Comparison of ENCODE assay signal across 8 mouse cellular contexts in the genomic region with DNA sequence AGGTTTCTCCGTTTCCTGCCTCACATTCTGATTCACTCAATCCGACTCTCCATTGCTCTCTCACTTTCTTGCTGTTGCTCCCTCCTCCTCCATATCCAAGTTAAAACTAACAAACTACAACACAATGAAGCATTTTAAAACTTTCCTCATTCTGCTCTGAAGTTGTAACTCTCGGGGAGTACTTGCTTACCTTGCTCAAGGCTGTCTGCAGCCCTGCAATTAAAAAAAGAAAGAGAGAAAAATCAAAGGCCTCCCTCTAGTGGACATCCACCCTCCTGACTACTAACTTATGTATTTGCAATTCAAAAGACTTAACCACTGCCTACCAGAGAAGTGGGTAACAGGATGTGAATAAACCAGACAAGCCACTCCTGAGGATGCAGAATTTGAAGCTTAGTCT. TPM values are rescaled to one million over a fixed set of nuclear protein-coding genes. Genes with fewer than 3 reads are reported as not detected.
A peak's percentile ranks its signal among the peaks of the same experiment; 100 is the strongest.
DNase-seq lines count a peak whose midpoint lies in the region; ATAC-seq and TF ChIP-seq lines count a peak whose summit lies in the region.

No protein-coding gene starts in this region.

- H3K4me3 ChIP-seq in hindbrain, embryonic 13.5 days = peak overlapping the region; percentile 76
- peak overlapping the region; percentile 76 for H3K4me3 ChIP-seq in limb, embryonic 13.5 days
- peak overlapping the region; percentile 94 for H3K4me3 ChIP-seq in midbrain, embryonic 13.5 days (replicated peaks)
- peak overlapping the region; percentile 84 for H3K4me3 ChIP-seq in stomach, postnatal 0 days (ENCODE audit: low read depth, low read length)

- no peak overlapping the region for H3K9ac ChIP-seq in hindbrain, embryonic 13.5 days
- H3K9ac ChIP-seq in limb, embryonic 13.5 days = peak overlapping the region; percentile 2; the same call in 1 of the 2 replicates
- no peak overlapping the region for H3K9ac ChIP-seq in midbrain, embryonic 13.5 days (replicated peaks)
- H3K9ac ChIP-seq in stomach, postnatal 0 days (ENCODE audit: low read length) = peak overlapping the region; percentile 45

- peak; percentile 81 for TF ChIP-seq CTCF in stomach, postnatal 0 days (IDR thresholded peaks at IDR 0.05; ENCODE audit: low read depth)

- no peaks in the 10 kb centered on the region for H3K27me3 ChIP-seq in hindbrain, embryonic 13.5 days
- no peaks in the 10 kb centered on the region for H3K27me3 ChIP-seq in limb, embryonic 13.5 days
- no peaks in the 10 kb centered on the region for H3K27me3 ChIP-seq in midbrain, embryonic 13.5 days
- no peaks in the 10 kb centered on the region for H3K27me3 ChIP-seq in stomach, postnatal 0 days (ENCODE audit: control insufficient read depth, insufficient read depth, low read length)

- 2% methylated on average over 3 of the region's 3 CpGs for WGBS in hindbrain, embryonic 13.5 days
- WGBS in limb, embryonic 13.5 days = 1% methylated on average over 3 of the region's 3 CpGs
- WGBS in midbrain, embryonic 13.5 days = 0% methylated on average over 3 of the region's 3 CpGs
- 0% methylated on average over 3 of the region's 3 CpGs for WGBS in stomach, postnatal 0 days

- peak overlapping the region; percentile 88; the same call in 1 of the 2 replicates for H3K27ac ChIP-seq in hindbrain, embryonic 13.5 days
- H3K27ac ChIP-seq in limb, embryonic 13.5 days = peak overlapping the region; percentile 87
- peak overlapping the region; percentile 86 for H3K27ac ChIP-seq in midbrain, embryonic 13.5 days
- peak overlapping the region; percentile 83 for H3K27ac ChIP-seq in stomach, postnatal 0 days (replicated peaks)

- ATAC-seq in hindbrain, embryonic 13.5 days (ENCODE audit: low FRiP score) = 0 out of 2 replicates have a peak, but pooled peaks have one; percentile 1
- no peak for ATAC-seq in limb, embryonic 13.5 days (ENCODE audit: low FRiP score, low read depth)
- 0 out of 2 replicates have a peak, but pooled peaks have one; percentile 0 for ATAC-seq in midbrain, embryonic 13.5 days
- no peak for ATAC-seq in stomach, postnatal 0 days (ENCODE audit: low FRiP score, low TSS enrichment)

- H3K4me2 ChIP-seq in hindbrain, embryonic 13.5 days = peak overlapping the region; percentile 76
- peak overlapping the region; percentile 72 for H3K4me2 ChIP-seq in limb, embryonic 13.5 days (replicated peaks)
- peak overlapping the region; percentile 80 for H3K4me2 ChIP-seq in midbrain, embryonic 13.5 days (replicated peaks)
- H3K4me2 ChIP-seq in stomach, postnatal 0 days (replicated peaks; ENCODE audit: low read depth) = peak overlapping the region; percentile 77

- H3K4me1 ChIP-seq in hindbrain, embryonic 13.5 days (replicated peaks) = peaks cover 18% of the 10 kb centered on the region
- H3K4me1 ChIP-seq in limb, embryonic 13.5 days = peaks cover 17% of the 10 kb centered on the region
- H3K4me1 ChIP-seq in midbrain, embryonic 13.5 days (replicated peaks) = peaks cover 25% of the 10 kb centered on the region
- H3K4me1 ChIP-seq in stomach, postnatal 0 days (replicated peaks; ENCODE audit: control insufficient read depth, insufficient read depth) = peaks cover 6% of the 10 kb centered on the region; the same call in 1 of the 2 replicates

- TF ChIP-seq EP300 in stomach, postnatal 0 days (optimal IDR thresholded peaks at IDR 0.05) = no peak

- H3K9me3 ChIP-seq in hindbrain, embryonic 13.5 days = no peaks in the 10 kb centered on the region
- no peaks in the 10 kb centered on the region for H3K9me3 ChIP-seq in limb, embryonic 13.5 days
- no peaks in the 10 kb centered on the region for H3K9me3 ChIP-seq in midbrain, embryonic 13.5 days
- no peaks in the 10 kb centered on the region for H3K9me3 ChIP-seq in stomach, postnatal 0 days (ENCODE audit: control insufficient read depth, low read length)

- peaks cover 4% of the 10 kb centered on the region for H3K36me3 ChIP-seq in hindbrain, embryonic 13.5 days
- peaks cover 7% of the 10 kb centered on the region for H3K36me3 ChIP-seq in limb, embryonic 13.5 days
- peaks cover 6% of the 10 kb centered on the region for H3K36me3 ChIP-seq in midbrain, embryonic 13.5 days
- H3K36me3 ChIP-seq in stomach, postnatal 0 days (ENCODE audit: control insufficient read depth, insufficient read depth, low read length) = no peaks in the 10 kb centered on the region

- DNase-seq in ovary, postnatal 14 days (ENCODE audit: low spot score) = peak; percentile 32
- DNase-seq in ovary, postnatal 10 days (ENCODE audit: low spot score) = no peak
- peak; percentile 64 for DNase-seq in c-Kit-positive CD71-negative TER-119-negative erythroid progenitor cells, embryonic 14.5 days (ENCODE audit: low read depth)
- peak; percentile 64 for DNase-seq in fibroblast of lung, adult 2 months (ENCODE audit: low read depth)
- peak; percentile 43 for DNase-seq in stomach, postnatal 0 days (ENCODE audit: low spot score)

RNA-seq across cellular contexts. Expression of gene Mtrf1l, which starts 1.1 kb away (rescaled TPM):
- 11.5 and 12.6 TPM in 2 replicates for polyA plus RNA-seq in hindbrain, embryonic 13.5 days (2015; fragmentation: Nextera tagmentation; extraction: Ambion mirVana)
- polyA plus RNA-seq in limb, embryonic 13.5 days (2015; fragmentation: Nextera tagmentation; extraction: Ambion mirVana) = 15.5 TPM in 2 replicates
- 12.0 and 12.2 TPM in 2 replicates for polyA plus RNA-seq in midbrain, embryonic 13.5 days (2015; fragmentation: Nextera tagmentation; extraction: Ambion mirVana)
- 8.4 and 10.0 TPM in 2 replicates for polyA plus RNA-seq in stomach, postnatal 0 days (2015; fragmentation: Nextera tagmentation; extraction: Ambion mirVana)

RNA-seq across cellular contexts. Expression of gene Fbxo5, which starts 19.4 kb away (rescaled TPM):
- polyA plus RNA-seq in hindbrain, embryonic 13.5 days (2015; fragmentation: Nextera tagmentation; extraction: Ambion mirVana) = 18.7 and 19.8 TPM in 2 replicates
- polyA plus RNA-seq in limb, embryonic 13.5 days (2015; fragmentation: Nextera tagmentation; extraction: Ambion mirVana) = 67.4 and 73.7 TPM in 2 replicates
- polyA plus RNA-seq in midbrain, embryonic 13.5 days (2015; fragmentation: Nextera tagmentation; extraction: Ambion mirVana) = 30.6 and 32.1 TPM in 2 replicates
- 12.7 and 15.8 TPM in 2 replicates for polyA plus RNA-seq in stomach, postnatal 0 days (2015; fragmentation: Nextera tagmentation; extraction: Ambion mirVana)

Comparison
In these comparisons a context has a peak if more than half of its experiments do, and no peak if none do; other contexts are left out.
1. ATAC-seq: peak in hindbrain, embryonic 13.5 days (single experiment) and midbrain, embryonic 13.5 days (single experiment); none in limb, embryonic 13.5 days (single experiment) and stomach, postnatal 0 days (single experiment).
2. H3K9ac ChIP-seq: peak in limb, embryonic 13.5 days (single experiment) and stomach, postnatal 0 days (single experiment); none in hindbrain, embryonic 13.5 days (single experiment) and midbrain, embryonic 13.5 days (single experiment).
3. Peak in every context shown above with its lines, with median percentiles within 50 percentile points of each other: H3K27ac ChIP-seq, H3K4me2 ChIP-seq and H3K4me3 ChIP-seq.